In genomic region chr16:57393161-57393560, GRCm38 (mm10) we compare ENCODE assay signal across 9 mouse cellular contexts. TPM values are rescaled to one million over a fixed set of nuclear protein-coding genes. Genes with fewer than 3 reads are reported as not detected.
DNase-seq lines count a peak whose midpoint lies in the region; ATAC-seq and TF ChIP-seq lines count a peak whose summit lies in the region.
"Had no signal": no experiment of that assay in that cellular context is flagged by ENCODE, and none has a peak within 500 bp of the region (broad histone marks: within the 10 kb centered on the region; RNA-seq: fewer than 3 reads in every experiment).

No protein-coding gene starts in this region.

- 73% methylated on average over 11 of the region's 11 CpGs for WGBS in spleen, adult 2 months
- WGBS in heart, embryonic 13.5 days = 45% methylated on average over 11 of the region's 11 CpGs

- H3K9me3 ChIP-seq in heart, embryonic 13.5 days = no peaks in the 10 kb centered on the region

- H3K4me1 ChIP-seq in spleen, adult 2 months (ENCODE audit: control insufficient read depth, insufficient read depth, insufficient read length) = peaks cover 7% of the 10 kb centered on the region; the same call in 1 of the 2 replicates
- H3K4me1 ChIP-seq in heart, embryonic 13.5 days = peaks cover 25% of the 10 kb centered on the region

- H3K9ac ChIP-seq in heart, embryonic 13.5 days = 0 out of 2 replicates have a peak overlapping the region, but pooled peaks have one; percentile 29
- H3K9ac ChIP-seq: liver, embryonic 14.5 days had no signal

- DNase-seq in spleen, adult 2 months (ENCODE audit: low read depth in 1 of 2, low spot score in 2 of 2) = no peak
- DNase-seq in spleen, adult 12 weeks (ENCODE audit: low spot score) = no peak
- DNase-seq in kidney, postnatal 25 days = peak; percentile 44 to 58
- peak; percentile 36 for DNase-seq in splenic B cell, adult 2 months (ENCODE audit: low read depth, low spot score)
- DNase-seq in layer of hippocampus, postnatal 36 days = no peak
- no peak for DNase-seq in spleen, postnatal 14 days (ENCODE audit: low spot score in 2 of 2)
- DNase-seq in ovary, postnatal 14 days (ENCODE audit: low spot score) = no peak

- TF ChIP-seq POLR2A in spleen, adult 2 months (IDR thresholded peaks at IDR 0.05; ENCODE audit: low read depth, low read length) = no peak

- TF ChIP-seq CTCF in spleen, adult 2 months (IDR thresholded peaks at IDR 0.05; ENCODE audit: extremely low read depth, insufficient read depth, insufficient read length, insufficient replicate concordance) = no peak

- peak overlapping the region; percentile 2; the same call in 1 of the 2 replicates for H3K4me3 ChIP-seq in spleen, adult 2 months (ENCODE audit: extremely low read depth, insufficient read depth, insufficient read length)
- no peak overlapping the region for H3K4me3 ChIP-seq in heart, embryonic 13.5 days

- ATAC-seq in heart, embryonic 13.5 days (ENCODE audit: extremely low read depth, insufficient number of reproducible peaks, low FRiP score, low TSS enrichment) = no peak

- no peaks in the 10 kb centered on the region for H3K27me3 ChIP-seq in spleen, adult 2 months (ENCODE audit: control insufficient read depth, insufficient read depth, low read length)
- H3K27me3 ChIP-seq in heart, embryonic 13.5 days (replicated peaks) = no peaks in the 10 kb centered on the region
- H3K27me3 ChIP-seq in splenic B cell, adult 2 months (ENCODE audit: control insufficient read depth, insufficient read depth, low read length, poor library complexity, severe bottlenecking) = no peaks in the 10 kb centered on the region

- peak overlapping the region; percentile 39 for H3K4me2 ChIP-seq in heart, embryonic 13.5 days

- H3K36me3 ChIP-seq in spleen, adult 2 months (ENCODE audit: control insufficient read depth, insufficient read depth, low read length) = no peaks in the 10 kb centered on the region
- no peaks in the 10 kb centered on the region for H3K36me3 ChIP-seq in heart, embryonic 13.5 days
- no peaks in the 10 kb centered on the region for H3K36me3 ChIP-seq in splenic B cell, adult 2 months (ENCODE audit: control insufficient read depth, insufficient read depth, low read length, poor library complexity, severe bottlenecking)

- no peak overlapping the region for H3K27ac ChIP-seq in spleen, adult 2 months (ENCODE audit: insufficient read depth, low read length)
- H3K27ac ChIP-seq in heart, embryonic 13.5 days (replicated peaks) = peak overlapping the region; percentile 84
- H3K27ac ChIP-seq: liver, embryonic 14.5 days had no signal

RNA-seq across cellular contexts. Expression of gene Filip1l, which starts 40.3 kb away (rescaled TPM):
- 14.2 and 15.3 TPM in 2 replicates for polyA plus RNA-seq in spleen, adult 2 months (2012; rRNA removed)
- polyA plus RNA-seq in heart, embryonic 13.5 days (2015; fragmentation: Nextera tagmentation; extraction: Ambion mirVana) = 19.3 and 21.0 TPM in 2 replicates
- total RNA-seq in layer of hippocampus, postnatal 36 days (2021) = 1 to 10 TPM; 2.9 to 4.0 TPM

Comparison
In these comparisons a context has a peak if more than half of its experiments do, and no peak if none do; other contexts are left out.
1. DNase-seq: peak in kidney, postnatal 25 days (2 of 2) and splenic B cell, adult 2 months (single experiment); none in spleen, adult 2 months (0 of 2), spleen, adult 12 weeks (single experiment), layer of hippocampus, postnatal 36 days (0 of 2), spleen, postnatal 14 days (0 of 2) and ovary, postnatal 14 days (single experiment).